Mouse (Mus musculus) intestine, embryonic 14.5 days (tissue): Measurements from ENCODE around the gene Myl3. TPM values are rescaled to one million over a fixed set of nuclear protein-coding genes. Genes with fewer than 3 reads are reported as not detected.

ENCODE experiments used
- ATAC-seq: fragments of 200-750 bp; cut with Nextera tagmentation; replicated peaks from 2 replicates; pipeline ENCODE4 v1.8.0; 2017; ENCODE audit warnings: low read depth, moderate number of reproducible peaks, moderate TSS enrichment, moderate library complexity; ENCODE audit not compliant: low FRiP score, low TSS enrichment
- DNase-seq: peaks from one replicate; pipeline ENCODE4 v3.0.0-alpha.2; 2018; ENCODE audit warnings: low spot score
- H3K27ac ChIP-seq: fragments of 300-500 bp; sonication (generic); 2 replicates; pipeline ENCODE4 v1.5.1; 2014; ENCODE audit warnings: low read depth, mild to moderate bottlenecking, control low read depth
- H3K27me3 ChIP-seq: fragments of 300-500 bp; sonication (generic); replicated peaks from 2 replicates; pipeline ENCODE4 v1.6.1; 2014; ENCODE audit warnings: low read length, control low read depth; ENCODE audit not compliant: control insufficient read depth, insufficient read depth
- H3K36me3 ChIP-seq: fragments of 300-500 bp; sonication (generic); 2 replicates; pipeline ENCODE4 v1.6.1; 2014; ENCODE audit warnings: low read length, control low read depth; ENCODE audit not compliant: control insufficient read depth, insufficient read depth
- H3K4me1 ChIP-seq: fragments of 300-500 bp; sonication (generic); replicated peaks from 2 replicates; pipeline ENCODE4 v1.6.1; 2014; ENCODE audit warnings: low read length, control low read depth, mixed read lengths; ENCODE audit not compliant: control insufficient read depth, insufficient read depth
- H3K4me2 ChIP-seq: fragments of 300-500 bp; sonication (generic); 2 replicates; pipeline ENCODE4 v1.6.1; 2014; ENCODE audit warnings: low read length
- H3K4me3 ChIP-seq: fragments of 300-500 bp; sonication (generic); 2 replicates; pipeline ENCODE4 v1.5.1; 2014; ENCODE audit warnings: low read depth, low read length, control low read depth, mixed read lengths
- H3K9ac ChIP-seq: fragments of 300-500 bp; sonication (generic); 2 replicates; pipeline ENCODE4 v1.6.1; 2014; ENCODE audit warnings: mild to moderate bottlenecking, low read length
- H3K9me3 ChIP-seq: fragments of 300-500 bp; sonication (generic); 2 replicates; pipeline ENCODE4 v1.6.1; 2016; ENCODE audit warnings: low read length, control low read depth; ENCODE audit not compliant: control insufficient read depth
- WGBS: fragments of 180-500 bp; shearing (Covaris S2); extraction: QIAGEN DNeasy Blood & Tissue Kit; methylation state at CpG from one replicate; pipeline ENCODE4 v1.1.7; 2014; 5-methylcytosine and 5-hydroxymethylcytosine counted together
- polyA plus RNA-seq: library from polyadenylated mRNA; unstranded; fragments of >200 nt; fragmentation: Nextera tagmentation; extraction: Ambion mirVana; gene quantifications from 2 replicates; pipeline ENCODE4 v1.2.1, GENCODE M21; 2014

Gene Myl3
- polyA plus RNA-seq: 0.23 and 1.6 TPM in 2 replicates

DNA sequence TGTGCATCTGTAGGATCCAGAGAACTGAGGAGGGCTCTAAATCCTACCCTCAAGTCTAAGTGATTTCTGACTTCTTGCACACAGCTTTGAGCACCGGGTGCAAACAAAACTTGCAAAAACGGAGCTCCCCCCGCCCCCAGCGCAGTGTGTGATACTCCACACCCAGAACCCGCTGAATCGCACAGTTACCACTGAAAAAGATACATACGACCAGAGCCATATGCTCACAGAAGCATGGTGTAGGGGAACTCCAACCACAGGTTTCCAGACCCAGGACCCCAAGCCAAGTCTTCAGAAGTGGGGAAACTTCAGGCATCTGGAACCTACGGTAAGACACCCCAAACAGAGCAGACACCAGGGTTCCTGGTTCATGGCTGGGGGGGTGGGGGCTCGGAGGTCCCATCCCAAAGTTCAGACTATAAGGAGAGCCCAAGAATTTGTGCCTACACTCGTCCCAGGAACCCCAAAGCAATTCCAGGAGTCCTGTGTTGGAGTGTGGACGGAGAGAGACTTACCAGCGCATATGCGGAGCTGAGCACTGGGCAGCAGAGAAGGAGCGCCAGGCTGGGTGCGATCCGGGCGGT lies at the start of gene Myl3:
Gene Myl3 (plus strand): TSS at position 151 of the 584 bp plus-strand sequence.
- peaks cover 8% of the 10 kb centered on the region; the same call in 1 of the 2 replicates for H3K27me3 ChIP-seq
- peak within 1 kb of the TSS; percentile 69 for H3K9ac ChIP-seq
- ATAC-seq (no peak), DNase-seq (no peak)
- peak within 1 kb of the TSS; percentile 83 for H3K27ac ChIP-seq
- peaks cover 22% of the 10 kb centered on the region for H3K4me1 ChIP-seq
- WGBS: 3% methylated on average over 17 of the region's 17 CpGs
- peak within 1 kb of the TSS; percentile 78 for H3K4me2 ChIP-seq
- H3K36me3 ChIP-seq: peaks cover 7% of the 10 kb centered on the region; the same call in 1 of the 2 replicates
- H3K9me3 ChIP-seq: no peaks in the 10 kb centered on the region
- H3K4me3 ChIP-seq: peak within 1 kb of the TSS; percentile 73

DNA sequence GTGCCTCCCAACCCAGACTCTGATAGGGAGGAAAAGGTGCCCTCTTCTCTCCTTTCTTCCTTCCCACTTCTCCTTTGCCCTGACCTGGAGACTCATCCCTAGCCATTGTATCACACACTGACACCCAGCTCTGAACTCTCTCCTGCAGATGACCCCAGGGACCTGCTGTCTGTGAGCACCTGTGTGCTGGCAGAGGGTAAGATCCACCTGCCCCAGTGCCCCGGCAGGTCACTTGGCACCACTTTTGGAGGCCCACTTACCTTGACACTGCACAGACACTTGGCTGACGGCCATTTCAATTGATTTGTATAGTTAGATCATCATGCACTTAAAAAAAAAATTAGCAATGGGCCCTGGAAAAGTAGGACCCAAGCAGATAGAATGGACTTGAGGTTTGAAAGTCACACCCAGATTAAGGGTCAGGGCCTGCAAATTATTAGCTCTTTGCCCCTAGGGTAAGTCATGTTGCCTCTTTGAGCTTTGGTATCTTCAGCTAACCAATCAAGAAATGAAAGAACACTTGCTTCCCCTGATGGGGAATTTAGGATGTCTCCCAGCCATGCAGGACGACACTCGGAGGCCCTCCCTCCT lies 46.4 kb upstream of the Myl3 start:
- DNase-seq: no peak
- no peak overlapping the region for H3K4me3 ChIP-seq
- H3K27ac ChIP-seq: no peak overlapping the region

DNA sequence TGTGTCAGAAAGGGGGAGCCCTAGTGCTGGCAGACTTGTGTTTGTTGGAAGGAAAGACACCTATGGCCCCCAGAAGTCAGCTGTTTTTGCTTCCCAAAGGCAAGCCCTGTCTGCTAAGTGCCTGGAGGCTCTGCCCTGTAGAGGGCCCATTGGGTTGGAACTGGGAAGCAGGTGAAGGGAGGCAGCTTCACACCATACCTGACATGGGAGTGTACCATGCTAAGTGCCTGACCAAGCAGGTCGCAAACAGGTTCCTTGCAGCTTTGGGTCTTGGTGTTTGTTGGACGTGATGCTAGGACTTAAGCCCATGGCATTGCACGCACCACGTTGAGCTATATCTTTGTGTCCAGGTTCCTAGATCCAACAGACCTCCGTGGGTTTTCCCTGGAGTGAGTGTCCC lies 45.2 kb upstream of the Myl3 start:
- DNase-seq (no peak), ATAC-seq (no peak)
- H3K27me3 ChIP-seq: no peaks in the 10 kb centered on the region
- no peak overlapping the region for H3K4me3 ChIP-seq
- no peak overlapping the region for H3K27ac ChIP-seq
- H3K9me3 ChIP-seq: no peaks in the 10 kb centered on the region
- H3K36me3 ChIP-seq: peaks cover 3% of the 10 kb centered on the region; the same call in 1 of the 2 replicates
- 97% methylated on average over 5 of the region's 5 CpGs for WGBS
- H3K4me1 ChIP-seq: no peaks in the 10 kb centered on the region
- H3K9ac ChIP-seq: no peak overlapping the region
- no peak overlapping the region for H3K4me2 ChIP-seq

More for the DNA sequence above, 46.4 kb upstream of the Myl3 start:
- H3K9me3 ChIP-seq: no peaks in the 10 kb centered on the region
- WGBS: 82% methylated on average over 4 of the region's 4 CpGs
- H3K4me2 ChIP-seq: no peak overlapping the region
- ATAC-seq: no peak
- H3K9ac ChIP-seq: no peak overlapping the region
- H3K4me1 ChIP-seq: 0 out of 2 replicates have a peak, but pooled peaks cover under 1% of the 10 kb centered on the region
- no peaks in the 10 kb centered on the region for H3K27me3 ChIP-seq
- peaks cover 3% of the 10 kb centered on the region; the same call in 1 of the 2 replicates for H3K36me3 ChIP-seq

DNA sequence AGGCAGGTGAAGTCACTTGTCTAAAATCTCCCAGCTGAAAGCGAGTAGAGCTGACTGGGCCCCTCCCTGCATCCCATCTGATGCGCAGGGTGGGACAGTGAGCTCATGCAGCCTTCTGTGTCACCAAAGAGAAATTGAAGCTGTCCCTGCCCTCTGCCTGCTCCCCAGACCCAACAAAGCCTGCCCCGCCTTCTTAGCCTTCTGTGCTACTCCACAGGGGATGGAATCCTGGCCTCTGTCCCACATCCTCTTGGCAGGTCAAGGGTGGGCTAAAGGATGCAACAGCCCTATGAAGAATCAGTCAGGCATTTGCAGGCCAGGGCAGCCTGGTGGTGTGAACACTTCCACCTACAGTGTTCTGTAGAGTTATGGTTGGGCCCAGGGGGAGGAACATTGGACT lies 44.2 kb upstream of the Myl3 start:
- Histone ChIP-seq H3K9ac (no peak overlapping the region), H3K4me1 (no peaks in the 10 kb centered on the region), H3K4me2 (no peak overlapping the region), H3K27me3 (no peaks in the 10 kb centered on the region), H3K4me3 (no peak overlapping the region), H3K27ac (no peak overlapping the region), H3K9me3 (no peaks in the 10 kb centered on the region), H3K36me3 (peaks cover 9% of the 10 kb centered on the region; the same call in 1 of the 2 replicates)
- ATAC-seq (no peak), DNase-seq (no peak)
- WGBS: 87% methylated on average over 3 of the region's 3 CpGs

DNA sequence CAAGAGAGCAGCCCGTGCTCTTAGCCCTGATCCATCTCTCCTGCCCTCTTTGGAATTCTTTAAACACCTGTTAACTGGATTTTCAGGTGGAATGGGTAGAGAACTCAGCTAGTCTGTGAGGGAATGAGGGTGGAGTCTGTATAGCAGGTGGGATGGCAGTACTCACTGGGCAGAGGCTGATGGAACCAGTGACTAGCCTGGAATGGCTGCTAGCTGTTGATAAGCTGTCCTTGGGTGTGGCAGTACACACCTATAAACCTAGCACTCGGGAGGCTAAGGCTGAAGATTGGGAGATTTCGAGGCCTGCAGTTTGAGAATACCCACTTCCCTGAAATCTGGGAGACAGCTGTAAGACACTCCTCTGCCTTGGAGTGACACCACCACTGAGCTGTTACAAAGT lies 42.1 kb upstream of the Myl3 start:
- ATAC-seq: no peak; the same call in 1 of the 2 replicates
- Histone ChIP-seq H3K36me3 (peaks cover 10% of the 10 kb centered on the region; the same call in 1 of the 2 replicates), H3K9me3 (no peaks in the 10 kb centered on the region), H3K4me2 (no peak overlapping the region), H3K4me1 (no peaks in the 10 kb centered on the region), H3K4me3 (no peak overlapping the region), H3K9ac (no peak overlapping the region), H3K27ac (no peak overlapping the region), H3K27me3 (no peaks in the 10 kb centered on the region)
- WGBS: 80% methylated on average over 3 of the region's 3 CpGs
- DNase-seq: no peak

DNA sequence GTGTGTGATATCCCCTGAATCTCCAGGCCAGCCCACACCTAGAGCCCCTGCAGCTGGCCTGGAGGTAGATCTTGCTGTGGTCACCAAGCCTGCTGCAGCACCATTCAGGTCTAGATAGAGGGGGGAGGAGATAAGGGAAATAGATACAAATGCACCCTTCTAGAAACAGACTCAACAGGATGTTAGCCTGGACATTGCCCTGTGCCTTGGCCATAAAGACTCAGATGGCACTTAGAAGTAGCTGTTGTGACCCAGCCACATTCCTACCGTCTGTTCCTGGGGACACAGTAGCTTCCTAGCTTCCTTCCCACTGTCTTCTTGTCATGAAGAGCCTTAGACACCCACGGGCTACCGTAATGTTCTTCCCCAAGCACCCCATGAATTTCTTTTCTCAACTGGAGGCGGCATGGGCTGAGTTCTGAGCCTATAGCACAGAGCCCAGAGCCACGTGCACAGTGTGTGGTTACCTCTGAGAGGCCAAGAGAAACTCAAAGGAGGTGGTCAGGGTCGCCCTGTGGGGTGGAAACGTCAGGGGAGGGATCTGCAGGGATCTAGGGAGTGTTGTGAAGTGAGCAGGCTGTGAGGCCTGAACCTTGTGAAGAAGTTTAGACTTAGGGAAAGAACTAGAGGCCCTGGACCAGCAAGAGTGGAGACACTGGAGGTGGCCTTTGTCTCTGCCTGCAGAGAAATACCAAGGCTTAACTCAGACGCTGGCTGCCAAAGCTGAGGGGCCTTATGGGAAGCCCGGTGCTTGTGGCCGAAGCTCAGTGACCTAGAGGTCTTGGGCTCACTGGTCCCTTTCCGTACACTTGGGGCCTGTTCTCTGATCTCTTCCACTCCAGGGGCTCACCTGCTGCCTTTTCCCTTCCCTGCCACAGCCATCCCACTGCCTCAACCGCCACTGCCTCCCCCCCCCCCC lies 40.3 kb upstream of the Myl3 start:
- H3K9ac ChIP-seq: no peak overlapping the region
- DNase-seq: no peak
- H3K36me3 ChIP-seq: peaks cover 12% of the 10 kb centered on the region; the same call in 1 of the 2 replicates
- no peaks in the 10 kb centered on the region for H3K4me1 ChIP-seq
- H3K4me2 ChIP-seq: no peak overlapping the region
- H3K27ac ChIP-seq: no peak overlapping the region
- H3K4me3 ChIP-seq: no peak overlapping the region
- no peak for ATAC-seq
- 80% methylated on average over 11 of the region's 12 CpGs for WGBS
- no peaks in the 10 kb centered on the region for H3K9me3 ChIP-seq
- H3K27me3 ChIP-seq: no peaks in the 10 kb centered on the region

DNA sequence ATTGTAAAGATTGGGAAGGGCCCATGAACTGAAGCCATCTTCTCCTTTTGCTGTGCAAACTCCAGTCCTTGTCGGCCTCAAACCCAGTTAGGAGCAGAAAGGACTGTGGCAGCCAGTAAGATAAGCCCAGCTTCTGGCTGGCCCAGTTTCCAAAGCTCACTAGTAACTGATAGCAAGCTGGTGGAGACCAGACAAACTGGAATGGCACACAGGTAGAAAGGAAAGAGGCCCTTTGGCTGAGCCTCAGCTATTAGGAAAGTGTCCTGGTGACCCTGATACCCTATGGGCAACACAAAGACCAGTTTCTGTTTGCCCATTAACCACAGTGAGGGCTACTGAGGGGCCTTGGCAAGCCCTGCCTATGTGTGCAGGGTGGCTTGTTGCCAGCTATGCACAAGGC lies 38.8 kb upstream of the Myl3 start:
- no peaks in the 10 kb centered on the region for H3K27me3 ChIP-seq
- H3K4me1 ChIP-seq: no peaks in the 10 kb centered on the region
- ATAC-seq (no peak), DNase-seq (no peak)
- H3K9ac ChIP-seq: no peak overlapping the region
- H3K4me3 ChIP-seq: no peak overlapping the region
- no peak overlapping the region for H3K27ac ChIP-seq
- H3K36me3 ChIP-seq: peaks cover 12% of the 10 kb centered on the region; the same call in 1 of the 2 replicates
- WGBS: 83% methylated on average over 1 of the region's 1 CpGs
- no peak overlapping the region for H3K4me2 ChIP-seq
- H3K9me3 ChIP-seq: no peaks in the 10 kb centered on the region

DNA sequence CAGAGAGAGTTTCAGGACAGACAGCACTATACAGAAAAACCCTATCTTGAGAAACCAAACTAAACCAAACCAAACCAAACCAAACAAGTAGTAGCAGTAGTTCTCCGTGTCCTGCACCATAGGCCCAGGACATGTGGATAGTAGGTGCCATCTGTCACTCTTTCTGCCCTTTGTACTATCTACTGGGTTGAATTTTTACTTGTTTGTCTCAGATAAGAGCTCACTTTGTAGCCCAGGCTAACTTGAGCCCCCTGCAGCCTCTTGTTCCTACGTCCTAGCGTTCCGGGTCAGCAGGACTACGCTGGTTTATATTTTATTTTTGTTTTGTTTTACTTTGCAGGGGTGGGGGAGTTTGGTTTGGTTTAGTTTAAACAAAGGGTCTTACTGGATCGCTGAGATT lies 37.7 kb upstream of the Myl3 start:
- no peak overlapping the region for H3K4me2 ChIP-seq
- no peak overlapping the region for H3K9ac ChIP-seq
- no peaks in the 10 kb centered on the region for H3K4me1 ChIP-seq
- WGBS: 65% methylated on average over 6 of the region's 6 CpGs
- peaks cover 12% of the 10 kb centered on the region for H3K36me3 ChIP-seq
- ATAC-seq (no peak), DNase-seq (no peak)
- no peaks in the 10 kb centered on the region for H3K9me3 ChIP-seq
- no peaks in the 10 kb centered on the region for H3K27me3 ChIP-seq
- no peak overlapping the region for H3K27ac ChIP-seq
- H3K4me3 ChIP-seq: no peak overlapping the region
